Mouse (Mus musculus) brown adipose tissue, adult 24 weeks (tissue): ENCODE measurements around the gene Fkbp8. TPM values are rescaled to one million over a fixed set of nuclear protein-coding genes. Genes with fewer than 3 reads are reported as not detected.

ENCODE experiments used
- H3K27ac ChIP-seq: fragments of 200-500 bp; replicated peaks from 2 replicates; pipeline ENCODE4 v1.5.1; 2012; ENCODE audit warnings: low read depth, mild to moderate bottlenecking, low read length
- H3K4me1 ChIP-seq: fragments of 200-500 bp; 2 replicates; pipeline ENCODE4 v1.6.1; 2012; ENCODE audit warnings: low read length, mixed read lengths; ENCODE audit not compliant: control insufficient read depth, insufficient read depth, insufficient read length
- H3K4me3 ChIP-seq: fragments of 200-500 bp; 2 replicates; pipeline ENCODE4 v1.5.1; 2012; ENCODE audit warnings: low read depth, mild to moderate bottlenecking, low read length, moderate library complexity; ENCODE audit not compliant: insufficient read depth
- polyA plus RNA-seq: library from polyadenylated mRNA; stranded (reverse); fragments of >200 nt; gene quantifications from 2 replicates; pipeline ENCODE4 v1.2.4, GENCODE M21; 2012; ENCODE audit not compliant: missing spikeins, insufficient read depth, insufficient read length

The Fkbp8 gene
- polyA plus RNA-seq, 1 experiment, result 90.9 TPM

GRCm38 (mm10) chr8:70552836-70553235 lies 25.3 kb downstream of the Fkbp8 start:
- Histone ChIP-seq H3K4me1 (peaks cover 43% of the 10 kb centered on the region), H3K27ac (no peak overlapping the region), H3K4me3 (no peak overlapping the region)

DNA sequence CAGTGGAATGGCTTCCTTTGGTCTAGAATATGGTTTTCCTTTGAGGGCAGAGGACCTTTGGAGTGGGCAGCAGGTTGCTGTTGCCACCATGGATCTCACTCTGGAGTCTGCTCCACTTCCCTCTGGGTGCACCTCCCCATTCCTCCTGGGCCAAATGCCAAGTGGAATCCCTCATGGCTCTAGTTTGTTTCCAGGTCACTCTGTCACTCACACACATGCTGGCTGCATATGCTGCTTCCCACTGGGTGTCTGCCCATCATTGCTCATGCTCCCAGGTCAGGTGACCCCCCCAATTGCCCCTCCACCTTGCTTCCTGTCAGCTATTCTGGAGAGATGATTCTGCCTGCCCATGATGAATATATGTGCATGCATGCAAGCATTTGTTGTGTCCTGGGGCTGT lies 26.2 kb downstream of the Fkbp8 start:
- H3K4me1 ChIP-seq, result peaks cover 45% of the 10 kb centered on the region
- no peak overlapping the region for H3K27ac ChIP-seq
- H3K4me3 ChIP-seq, result no peak overlapping the region

- H3K27ac ChIP-seq, result no peak overlapping the region
- no peak overlapping the region for H3K4me3 ChIP-seq
- peaks cover 54% of the 10 kb centered on the region for H3K4me1 ChIP-seq
Measured at GRCm38 (mm10) chr8:70555079-70555747, 27.7 kb downstream of the Fkbp8 start.

DNA sequence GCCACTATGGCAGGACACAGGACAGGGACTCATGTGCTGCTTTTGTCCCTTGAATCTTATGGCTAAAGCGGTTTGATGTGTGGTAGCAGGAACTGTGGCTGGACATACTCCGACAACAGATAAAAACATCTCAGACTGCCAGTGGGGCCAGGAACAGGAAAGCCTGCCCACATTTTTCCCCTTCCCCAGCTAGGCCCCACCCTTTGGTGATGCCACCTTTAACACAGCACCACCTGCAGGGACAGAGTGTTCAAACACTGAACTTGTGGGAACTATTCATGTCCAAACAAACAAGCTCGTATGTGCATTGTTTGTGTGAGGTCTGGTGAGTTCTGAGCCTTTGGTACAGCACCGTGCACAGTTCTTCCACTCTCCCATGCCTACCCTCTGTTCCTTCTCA lies 30.8 kb downstream of the Fkbp8 start:
- H3K4me3 ChIP-seq, result no peak overlapping the region
- H3K4me1 ChIP-seq, result peaks cover 59% of the 10 kb centered on the region
- H3K27ac ChIP-seq, result 0 out of 2 replicates have a peak overlapping the region, but pooled peaks have one; percentile 8

DNA sequence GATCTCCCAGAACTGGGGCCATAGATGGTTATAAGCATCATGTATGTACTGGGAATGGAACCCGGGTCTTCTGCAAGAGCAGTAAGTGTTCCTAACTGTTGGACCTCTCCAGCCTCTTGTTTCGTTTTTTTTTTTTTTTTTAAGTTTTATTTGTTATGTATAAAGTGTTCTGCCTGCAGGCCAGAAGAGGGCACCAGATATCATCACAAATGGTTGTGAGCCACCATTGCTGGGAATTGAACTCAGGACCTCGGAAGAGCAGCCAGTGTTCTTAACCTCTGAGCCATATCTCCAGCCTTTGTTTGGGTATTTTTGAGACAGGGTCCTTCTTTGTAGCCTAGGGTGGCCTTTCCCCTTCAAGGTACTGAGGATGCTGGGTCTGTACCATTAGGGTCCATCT lies 31.5 kb downstream of the Fkbp8 start:
- H3K27ac ChIP-seq, result no peak overlapping the region
- H3K4me1 ChIP-seq, result peaks cover 58% of the 10 kb centered on the region
- H3K4me3 ChIP-seq, result no peak overlapping the region

GRCm38 (mm10) chr8:70560096-70560495 lies 32.6 kb downstream of the Fkbp8 start:
- Histone ChIP-seq H3K4me1 (peaks cover 64% of the 10 kb centered on the region), H3K4me3 (no peak overlapping the region), H3K27ac (peak overlapping the region; percentile 7; the same call in 1 of the 2 replicates)

DNA sequence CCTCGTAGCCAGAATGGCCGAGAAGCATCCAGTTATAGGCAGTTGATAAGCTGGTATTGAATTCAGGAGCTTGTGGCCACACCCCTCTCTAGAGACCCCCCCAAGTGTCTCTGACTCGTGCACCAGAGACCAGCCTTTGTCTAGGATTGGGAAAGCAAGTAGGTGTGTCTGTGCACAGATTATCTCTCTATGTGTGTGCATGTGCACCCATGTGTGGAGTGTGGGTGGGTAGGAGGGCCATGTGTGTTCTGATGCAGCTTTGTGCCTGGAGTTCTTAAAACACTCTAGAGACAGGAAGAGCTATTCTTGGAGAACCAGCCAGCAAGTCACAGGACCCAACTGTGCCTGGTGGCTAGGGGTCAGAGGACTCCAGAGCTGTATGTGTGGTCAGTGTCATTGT lies 33.0 kb downstream of the Fkbp8 start:
- Histone ChIP-seq H3K4me3 (no peak overlapping the region), H3K4me1 (peaks cover 66% of the 10 kb centered on the region), H3K27ac (peak overlapping the region; percentile 4; the same call in 1 of the 2 replicates)

GRCm38 (mm10) chr8:70561357-70561756 lies 33.8 kb downstream of the Fkbp8 start:
- Histone ChIP-seq H3K4me3 (no peak overlapping the region), H3K4me1 (peaks cover 68% of the 10 kb centered on the region), H3K27ac (0 out of 2 replicates have a peak overlapping the region, but pooled peaks have one; percentile 28)

DNA sequence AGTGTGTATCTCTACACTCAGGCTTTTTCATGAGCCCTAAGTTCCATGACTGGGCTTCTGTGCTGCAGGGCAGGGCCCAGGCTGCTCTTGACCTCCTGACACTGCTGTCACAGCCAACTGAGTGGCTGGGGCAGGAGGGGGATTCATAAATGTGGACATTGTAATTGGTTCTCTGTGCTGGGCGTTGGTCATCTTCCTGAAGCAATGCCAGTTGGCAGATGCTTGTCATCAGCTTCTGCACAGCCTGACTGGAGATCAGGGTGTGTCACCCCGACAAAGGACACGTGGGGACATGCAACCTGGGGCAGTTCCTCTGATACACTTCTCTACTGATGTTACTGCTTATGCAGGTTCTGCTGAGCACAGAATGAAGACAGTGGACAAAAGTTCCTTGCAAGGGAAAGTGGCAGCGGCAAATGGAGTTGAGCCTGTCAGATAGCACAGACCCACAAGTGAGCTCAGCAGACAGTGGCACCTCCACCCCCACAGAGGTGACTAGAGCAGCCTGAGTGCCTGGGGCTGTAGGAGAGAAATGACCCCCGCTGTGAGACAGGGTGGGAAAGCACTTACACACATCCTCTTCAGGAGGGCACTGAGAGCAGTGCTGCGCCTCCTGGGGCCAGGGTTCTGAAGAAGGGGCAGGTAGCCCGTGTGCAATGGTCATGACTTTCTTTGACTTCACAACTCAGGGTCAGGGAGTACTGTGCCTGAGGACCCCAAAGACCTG lies 34.4 kb downstream of the Fkbp8 start:
- peak overlapping the region; percentile 28 for H3K27ac ChIP-seq
- peaks cover 68% of the 10 kb centered on the region for H3K4me1 ChIP-seq
- H3K4me3 ChIP-seq, result no peak overlapping the region

DNA sequence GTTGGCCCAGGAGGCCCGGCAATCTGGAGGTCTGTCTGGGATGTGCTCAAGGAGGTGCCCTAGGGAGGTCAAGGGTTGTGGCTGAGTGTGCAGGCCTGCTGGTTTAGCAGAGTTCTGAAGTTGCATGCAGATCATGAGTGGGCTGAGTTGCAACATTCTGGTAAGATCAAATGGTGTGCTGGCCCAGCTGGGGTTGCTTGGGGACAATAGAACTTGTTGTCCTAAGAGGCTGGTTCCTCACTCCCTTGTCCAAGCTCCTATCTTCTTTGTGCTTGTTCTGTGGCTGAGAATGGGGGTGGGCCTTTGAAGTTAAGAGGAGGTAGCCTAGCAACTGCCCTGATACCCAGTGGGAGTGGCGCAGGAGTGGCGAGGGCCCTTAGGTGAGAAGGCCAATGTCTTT lies 35.3 kb downstream of the Fkbp8 start:
- Histone ChIP-seq H3K4me3 (no peak overlapping the region), H3K27ac (no peak overlapping the region), H3K4me1 (peaks cover 68% of the 10 kb centered on the region)

- Histone ChIP-seq H3K4me3 (no peak overlapping the region), H3K27ac (no peak overlapping the region), H3K4me1 (peaks cover 61% of the 10 kb centered on the region)
Measured at GRCm38 (mm10) chr8:70563763-70564387, 36.4 kb downstream of the Fkbp8 start.

DNA sequence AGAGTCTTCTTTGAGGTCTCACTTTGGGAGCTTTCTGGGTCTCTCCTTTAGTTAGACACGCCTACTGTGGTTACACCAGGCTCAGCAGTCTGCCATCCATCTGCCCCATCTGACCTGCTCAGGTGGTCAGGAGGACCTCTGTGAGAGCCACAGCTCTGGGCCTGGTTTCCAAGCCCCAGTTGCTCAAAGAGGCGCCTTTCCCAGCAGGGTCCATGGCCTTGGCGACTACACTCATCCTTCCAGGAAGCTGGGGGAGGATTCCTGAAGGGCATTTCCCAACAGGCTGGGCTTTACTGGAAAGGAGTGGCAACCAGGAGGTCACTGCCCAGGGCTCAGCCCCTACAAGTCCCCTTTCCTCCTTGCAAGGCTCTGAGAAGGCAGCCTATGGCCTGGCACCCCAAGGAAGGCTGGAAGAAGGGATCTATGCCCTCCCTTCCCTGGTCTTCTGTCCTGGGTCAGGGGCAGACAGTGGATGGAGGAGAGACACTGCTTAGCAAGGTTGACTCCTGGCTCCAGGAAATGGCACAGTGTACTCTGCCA lies 37.2 kb downstream of the Fkbp8 start:
- 0 out of 2 replicates have a peak overlapping the region, but pooled peaks have one; percentile 3 for H3K27ac ChIP-seq
- H3K4me1 ChIP-seq, result peaks cover 59% of the 10 kb centered on the region
- H3K4me3 ChIP-seq, result no peak overlapping the region

GRCm38 (mm10) chr8:70565561-70565960 lies 38.0 kb downstream of the Fkbp8 start:
- no peak overlapping the region for H3K4me3 ChIP-seq
- peaks cover 59% of the 10 kb centered on the region for H3K4me1 ChIP-seq
- H3K27ac ChIP-seq, result no peak overlapping the region

DNA sequence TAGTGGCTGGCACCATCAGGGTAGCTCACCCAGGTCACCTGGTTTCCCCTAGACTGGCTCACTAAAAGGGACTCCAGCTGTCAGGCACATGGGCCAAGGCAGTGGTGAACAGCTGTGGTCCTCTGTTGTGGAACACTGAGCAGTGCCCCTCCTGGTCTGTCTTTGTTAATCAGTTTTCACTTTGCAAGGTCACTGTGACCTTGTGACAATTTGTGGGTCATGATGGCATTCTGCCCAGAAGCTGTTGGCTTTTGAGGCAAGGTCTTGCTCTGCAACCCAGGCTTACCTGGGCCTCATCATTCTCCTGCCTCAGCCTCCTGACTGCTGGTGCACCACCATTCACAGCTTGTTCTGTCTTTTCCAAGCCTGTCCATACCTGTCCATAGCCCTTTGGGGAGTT lies 42.8 kb downstream of the Fkbp8 start:
- H3K4me1 ChIP-seq, result peaks cover 37% of the 10 kb centered on the region
- no peak overlapping the region for H3K27ac ChIP-seq
- H3K4me3 ChIP-seq, result no peak overlapping the region

DNA sequence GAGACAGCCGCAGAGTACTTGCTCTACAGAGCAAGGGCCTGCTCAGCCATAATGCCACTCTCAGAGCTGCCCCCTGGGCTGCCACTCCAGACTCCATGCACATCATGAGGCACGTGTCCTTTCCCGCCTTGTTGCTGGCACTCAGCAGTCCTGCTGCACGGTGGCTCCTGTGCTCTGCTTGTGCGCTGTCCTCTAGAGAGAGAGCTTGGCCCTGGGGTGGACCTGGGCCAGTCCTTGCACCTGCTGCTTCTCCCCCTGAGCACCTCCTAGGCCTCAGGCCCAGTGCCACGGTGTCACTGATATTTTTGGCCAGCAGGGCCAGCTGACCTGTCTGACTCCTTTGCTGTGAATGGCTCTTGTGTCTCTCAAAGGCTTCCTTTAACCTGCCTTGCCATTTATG lies 43.5 kb downstream of the Fkbp8 start:
- H3K27ac ChIP-seq, result no peak overlapping the region
- H3K4me3 ChIP-seq, result no peak overlapping the region
- peaks cover 35% of the 10 kb centered on the region for H3K4me1 ChIP-seq
